Mouse (Mus musculus): ENCODE data around the gene Slc35d1.

- no peak for TF ChIP-seq CTCF (IDR thresholded peaks at IDR 0.05; ENCODE audit: low read depth)
- TF ChIP-seq EP300 (optimal IDR thresholded peaks at IDR 0.05), result no peak
Measured at GRCm38 (mm10) chr4:103174001-103174400, 41.0 kb downstream of the Slc35d1 start.

Measured in stomach, postnatal 0 days (tissue).